Mouse (Mus musculus): ENCODE measurements around the gene Ryr1.

DNA sequence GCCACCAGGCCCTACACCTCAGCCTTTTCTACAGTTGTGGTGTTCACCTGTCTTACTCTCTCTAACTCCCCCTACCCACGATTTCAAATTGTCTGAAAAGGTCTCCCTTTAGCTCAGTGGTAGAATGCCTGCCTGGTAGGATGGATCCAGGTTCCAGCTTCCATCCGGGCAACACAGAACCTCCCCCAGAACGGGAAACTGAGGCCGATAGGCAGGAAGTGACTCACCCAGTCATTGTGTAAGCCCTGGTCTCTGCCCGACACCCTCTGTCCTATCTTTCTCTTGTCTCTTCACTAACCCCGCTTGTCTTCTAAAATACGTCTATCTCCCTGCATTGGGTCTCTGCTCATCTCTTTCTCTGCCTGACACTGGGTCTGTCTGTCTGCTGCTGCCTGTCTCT, 139.8 kb downstream of the Ryr1 start:
- TF ChIP-seq EP300 (IDR thresholded peaks at IDR 0.05): no peak
- TF ChIP-seq CTCF (IDR thresholded peaks at IDR 0.05): no peak

Data from lung, postnatal 0 days (tissue).